Mouse (Mus musculus): Measurements from ENCODE around the gene Obox1.
"Not testable (repeated sequence)": the region's sequence is repeated elsewhere in the genome, so short reads cannot be mapped to it uniquely, and the experiment has no call there.

Obox1 gene

GRCm38 (mm10) chr7:15388421-15388998, at the start of gene Obox1, which contains the start of gene Obox2:
Gene Obox1 (plus strand): TSS chr7:15388948.
Gene Obox2 (plus strand): TSS chr7:15388721.
- POLR2A ChIA-PET, CTCF ChIA-PET: not testable (repeated sequence)

- POLR2A ChIA-PET, CTCF ChIA-PET: not testable (repeated sequence)
Measured at GRCm38 (mm10) chr7:15399147-15399874, 10.6 kb downstream of the Obox1 start.

GRCm38 (mm10) chr7:15406816-15407215, 18.1 kb downstream of the Obox1 start:
- POLR2A ChIA-PET, CTCF ChIA-PET: not testable (repeated sequence)

GRCm38 (mm10) chr7:15418046-15418445, 29.3 kb downstream of the Obox1 start:
- POLR2A ChIA-PET, CTCF ChIA-PET: not testable (repeated sequence)

GRCm38 (mm10) chr7:15425537-15425936, 36.8 kb downstream of the Obox1 start:
- POLR2A ChIA-PET, CTCF ChIA-PET: not testable (repeated sequence)

GRCm38 (mm10) chr7:15509411-15509810, 120.7 kb downstream of the Obox1 start:
- CTCF ChIA-PET, POLR2A ChIA-PET: not testable (repeated sequence)

Measured in embryonic stem cell, embryonic (primary cell).